Mouse (Mus musculus): ENCODE results near the gene Atp2b4.

Gene Atp2b4

GRCm38 (mm10) chr1:133800948-133801393 lies at the start of gene Atp2b4:
TSS of gene Atp2b4 (minus strand) at chr1:133801041.
- DNase-seq (ENCODE audit: low spot score): peak; percentile 94

DNA sequence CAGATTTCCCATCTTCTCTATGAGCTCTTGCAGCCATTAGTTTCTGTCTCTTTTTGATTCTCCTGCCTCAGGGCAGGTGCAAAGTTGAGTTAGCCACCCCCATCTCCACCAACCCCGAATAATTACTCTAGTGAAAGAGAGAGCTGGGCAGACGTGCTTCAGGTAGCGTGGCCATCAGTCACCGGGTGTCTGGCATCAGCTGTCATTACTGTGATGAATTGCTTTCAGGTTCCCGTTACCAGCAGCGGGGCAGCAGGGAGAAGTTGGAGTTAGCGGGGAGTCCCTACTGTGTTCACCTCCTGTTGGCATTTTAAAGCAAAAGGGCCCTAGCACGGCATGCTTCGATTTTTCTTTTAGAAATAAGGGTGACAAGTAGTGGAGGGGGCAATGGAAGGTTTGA lies 43.9 kb upstream of the Atp2b4 start:
- DNase-seq (ENCODE audit: low spot score): no peak

DNA sequence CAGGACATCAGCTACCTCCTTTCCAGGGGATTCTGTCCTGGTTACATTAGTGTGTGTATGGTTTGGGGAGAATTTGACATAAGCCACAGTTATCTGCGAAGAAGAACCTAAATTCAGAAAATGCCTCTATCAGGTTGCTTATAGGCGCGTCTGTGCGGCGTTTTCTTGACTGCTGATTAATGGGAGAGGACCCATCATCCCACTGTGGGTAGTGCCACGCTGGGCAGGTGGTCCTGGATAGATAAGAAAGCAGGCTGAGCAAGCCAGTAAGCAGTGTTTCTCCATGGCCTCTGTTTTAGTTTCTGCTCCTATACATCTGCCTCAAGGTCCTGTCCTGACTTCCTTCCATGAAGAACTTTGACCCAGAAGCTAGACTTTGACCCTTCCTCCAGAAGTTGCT lies 43.1 kb upstream of the Atp2b4 start:
- no peak for DNase-seq (ENCODE audit: low spot score)

DNA sequence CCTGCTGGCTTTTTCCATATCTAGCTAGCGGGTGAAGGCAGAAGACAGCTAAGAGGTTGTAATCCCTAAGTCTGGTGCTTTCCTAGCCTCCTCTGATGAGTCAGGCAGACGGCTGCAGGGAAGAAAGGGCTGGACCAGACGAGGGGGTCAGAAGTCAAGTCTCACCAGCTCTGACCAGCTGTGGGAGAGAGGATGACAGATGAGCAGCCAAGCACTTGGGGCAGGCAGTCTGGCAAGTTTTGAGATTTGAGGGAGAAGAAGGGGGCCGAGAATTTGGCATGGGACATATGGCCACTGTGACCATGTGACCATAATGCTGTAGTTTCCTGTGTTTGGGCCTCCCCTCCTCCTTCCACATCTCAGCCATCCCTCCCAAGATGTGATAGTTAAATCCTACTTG lies 42.5 kb upstream of the Atp2b4 start:
- no peak for DNase-seq (ENCODE audit: low spot score)

GRCm38 (mm10) chr1:133842074-133842725 lies 41.4 kb upstream of the Atp2b4 start:
- no peak for DNase-seq (ENCODE audit: low spot score)

- no peak for DNase-seq (ENCODE audit: low spot score)
Observed at GRCm38 (mm10) chr1:133841171-133841926, 40.5 kb upstream of the Atp2b4 start.

GRCm38 (mm10) chr1:133840530-133840929 lies 39.7 kb upstream of the Atp2b4 start:
- DNase-seq (ENCODE audit: low spot score): no peak

DNA sequence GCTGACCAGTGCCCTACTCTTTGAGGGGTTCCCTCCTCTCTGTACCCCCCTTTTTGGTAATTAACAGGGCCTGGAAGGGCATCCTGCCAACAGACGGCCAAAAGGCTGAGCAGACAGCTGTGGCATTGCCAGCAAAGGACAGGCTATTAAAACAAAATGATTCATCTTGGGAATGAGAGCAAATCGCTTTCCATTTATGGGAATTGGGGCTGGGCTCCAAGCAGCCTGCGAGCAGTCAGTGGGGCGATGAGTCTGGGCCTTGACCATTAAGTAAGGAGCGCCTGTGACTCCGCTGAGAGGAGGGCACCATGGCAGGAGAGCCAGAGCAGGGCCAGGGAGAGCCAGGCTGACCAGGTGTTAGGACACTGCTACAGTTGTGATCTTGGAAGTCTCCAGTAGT lies 33.5 kb upstream of the Atp2b4 start:
- peak; percentile 74 for DNase-seq (ENCODE audit: low spot score)

DNA sequence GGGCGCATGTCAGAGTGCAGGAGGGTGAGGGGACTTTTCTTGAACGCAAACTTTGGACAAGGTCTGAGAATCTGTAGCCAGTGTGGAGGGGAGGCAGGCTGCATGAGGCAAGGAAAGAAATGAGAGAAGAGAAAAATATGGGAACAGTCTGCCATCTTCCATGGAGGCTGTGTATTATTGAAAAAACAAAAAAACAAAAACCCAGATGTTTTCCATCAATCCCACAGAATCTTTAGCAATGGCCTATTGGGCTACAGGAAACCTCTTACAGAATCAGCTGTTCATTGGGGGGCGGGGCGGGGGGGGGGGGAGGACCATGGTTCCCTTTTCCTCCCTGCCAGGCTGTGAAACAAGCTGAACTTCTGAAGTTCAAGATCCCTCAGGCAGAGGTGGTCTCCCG lies 31.9 kb upstream of the Atp2b4 start:
- no peak for DNase-seq (ENCODE audit: low spot score)

DNA sequence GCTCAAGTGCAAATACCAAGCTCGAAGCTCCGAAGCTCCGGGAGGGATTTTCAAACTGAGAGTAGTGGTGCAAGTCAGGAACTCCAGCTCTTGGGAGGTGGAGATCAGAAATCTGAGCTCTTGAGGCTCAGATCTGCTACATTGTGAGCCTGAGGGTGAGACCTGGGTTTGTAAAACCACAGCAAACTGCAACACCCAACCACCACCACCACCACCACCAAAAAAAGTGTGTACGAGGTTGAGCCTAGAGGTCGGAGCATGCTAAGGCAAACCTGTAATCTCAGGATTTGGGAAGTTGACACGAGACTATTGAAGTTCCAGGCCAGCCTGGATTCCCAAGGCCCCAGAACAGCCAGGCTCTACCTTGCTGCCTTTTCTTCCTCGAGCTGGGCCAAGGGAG lies 25.4 kb upstream of the Atp2b4 start:
- DNase-seq (ENCODE audit: low spot score): no peak

GRCm38 (mm10) chr1:133825543-133825942 lies 24.7 kb upstream of the Atp2b4 start:
- DNase-seq (ENCODE audit: low spot score): peak; percentile 10

DNA sequence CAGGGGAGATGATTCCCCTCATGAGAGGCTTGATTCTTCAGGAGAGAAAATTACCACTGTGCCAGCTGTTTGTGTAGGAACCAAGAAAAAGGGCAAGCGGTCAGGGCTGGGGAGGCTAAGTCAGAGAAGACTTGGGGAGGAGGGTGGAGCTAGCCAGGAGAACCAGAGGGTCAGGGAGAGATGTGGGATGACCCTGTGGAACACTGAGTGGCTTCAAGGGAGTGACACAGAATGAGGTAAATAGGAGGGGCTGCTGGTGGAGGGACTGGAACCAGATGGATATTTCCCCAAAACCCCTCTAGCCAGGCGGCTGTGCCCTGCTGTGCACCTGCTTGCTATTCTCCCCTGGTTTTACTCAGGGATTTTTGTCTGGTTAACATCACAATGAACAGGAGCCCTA lies 24.3 kb upstream of the Atp2b4 start:
- no peak for DNase-seq (ENCODE audit: low spot score)

DNA sequence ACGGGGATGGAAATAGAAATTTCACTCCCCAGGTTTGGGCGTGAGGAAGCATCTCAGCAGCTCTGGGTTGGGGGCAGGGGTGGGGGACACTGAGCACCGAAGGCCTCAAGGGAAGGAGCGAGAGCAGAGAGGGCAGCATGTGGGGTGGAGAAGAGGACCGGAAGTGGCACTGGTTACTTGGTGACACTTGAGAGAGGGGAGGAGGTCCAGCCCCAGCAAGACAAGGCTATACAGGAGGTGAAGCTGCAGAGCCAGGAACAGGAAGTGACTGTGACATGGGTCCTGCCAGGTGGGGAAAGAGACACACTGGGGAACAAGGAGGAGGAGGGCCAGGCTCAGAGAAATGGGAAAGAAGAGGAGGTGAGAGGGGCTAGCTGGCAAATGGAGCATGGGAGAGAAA lies 20.3 kb upstream of the Atp2b4 start:
- DNase-seq (ENCODE audit: low spot score): no peak

- no peak for DNase-seq (ENCODE audit: low spot score)
Observed at GRCm38 (mm10) chr1:133820100-133820499, 19.3 kb upstream of the Atp2b4 start.

DNA sequence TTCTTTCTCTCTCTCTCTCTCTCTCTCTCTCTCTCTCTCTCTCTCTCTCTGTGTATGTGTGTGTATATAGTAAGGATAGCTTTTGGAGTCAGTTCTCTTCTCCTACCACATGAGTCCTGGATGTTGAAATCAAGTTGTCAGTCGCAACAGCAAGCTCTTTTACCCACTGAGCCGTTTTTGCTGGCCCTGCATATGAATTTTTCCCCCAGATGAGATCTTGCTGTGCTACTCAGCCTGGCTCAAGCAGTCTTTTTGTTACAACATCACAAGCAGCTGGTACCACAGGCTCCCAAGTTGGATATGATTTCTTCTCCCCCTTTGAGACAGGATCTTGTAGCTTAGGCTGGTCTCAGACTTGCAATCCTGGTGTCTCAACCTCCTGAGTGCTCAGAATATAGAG lies 17.7 kb upstream of the Atp2b4 start:
- DNase-seq (ENCODE audit: low spot score): no peak

DNA sequence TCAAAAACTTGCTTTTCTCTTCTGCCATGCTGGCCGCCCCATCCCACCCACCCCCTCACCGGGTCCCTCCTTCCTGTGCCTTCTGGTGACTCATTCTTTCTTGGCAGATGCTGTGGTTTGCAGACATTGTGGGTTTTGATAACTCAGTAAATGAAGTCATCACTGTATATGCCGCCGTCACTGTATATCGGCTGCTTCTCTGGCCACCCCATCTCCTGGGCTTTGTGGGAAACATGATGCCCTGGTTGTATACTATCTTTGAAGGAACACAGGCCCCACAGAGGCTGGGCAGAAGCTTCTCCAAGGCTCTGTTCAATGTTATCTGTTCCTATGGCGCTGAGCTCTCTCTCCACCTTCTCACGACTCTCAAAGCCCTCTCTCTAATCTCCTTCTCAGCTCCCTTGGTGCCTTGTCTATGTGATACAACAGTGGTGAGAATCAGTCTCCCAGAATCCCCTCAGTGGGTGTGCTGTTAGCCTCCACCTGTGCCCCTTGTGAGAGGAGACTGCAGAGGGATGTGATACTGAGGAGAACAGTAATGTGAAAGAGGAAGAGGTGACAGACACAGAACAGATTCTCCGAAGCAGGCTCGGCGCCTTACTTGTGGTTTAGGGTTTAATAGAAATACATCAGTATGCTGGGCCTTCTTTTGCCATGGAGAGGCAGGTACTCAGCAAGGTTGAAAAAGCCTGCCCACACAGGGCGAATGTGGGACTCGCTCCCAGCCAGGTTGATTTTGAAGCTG lies 15.1 kb upstream of the Atp2b4 start:
- no peak for DNase-seq (ENCODE audit: low spot score)

- DNase-seq (ENCODE audit: low spot score): no peak
Observed at GRCm38 (mm10) chr1:133809376-133809775, 8.5 kb upstream of the Atp2b4 start.

GRCm38 (mm10) chr1:133808020-133808419 lies 7.2 kb upstream of the Atp2b4 start:
- DNase-seq (ENCODE audit: low spot score): no peak

GRCm38 (mm10) chr1:133801743-133802142 lies 902 bp upstream of the Atp2b4 start:
- no peak for DNase-seq (ENCODE audit: low spot score)

DNA sequence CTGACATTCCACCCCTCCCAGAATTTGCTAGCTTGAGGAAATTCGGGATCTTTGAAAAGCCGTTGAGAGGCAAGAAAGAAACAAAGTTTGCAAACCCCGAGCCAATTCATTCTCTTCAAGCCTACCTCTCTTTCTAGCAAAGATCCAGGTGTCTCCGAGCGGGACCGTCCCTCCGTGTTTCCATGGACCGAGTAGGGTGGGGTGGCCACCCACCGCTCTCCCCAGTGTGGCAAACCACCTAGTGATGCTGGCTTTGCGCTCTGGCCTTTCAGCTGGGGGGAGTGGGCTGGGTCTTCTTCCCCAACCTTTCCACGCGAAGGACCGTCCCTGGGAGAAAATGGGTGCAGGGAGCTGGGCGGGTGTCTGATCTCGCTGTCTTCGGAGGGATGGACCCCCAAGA lies 329 bp downstream of the Atp2b4 start:
- no peak for DNase-seq (ENCODE audit: low spot score)

GRCm38 (mm10) chr1:133799686-133800445 lies 975 bp downstream of the Atp2b4 start:
- DNase-seq (ENCODE audit: low spot score): no peak

GRCm38 (mm10) chr1:133798821-133799415 lies 1.9 kb downstream of the Atp2b4 start:
- DNase-seq (ENCODE audit: low spot score): no peak
